Mouse (Mus musculus): ENCODE measurements at regions not wholly inside any gene's neighbourhood (a gene's known extent, or its start where the extent isn't known, plus 50 kb on each side); places are given as distances from the start of the nearest gene placed in this dataset.

GRCm38 (mm10) chr8:89565147-89565826 is 521.3 kb upstream of the Sall1 start:
- in situ Hi-C loops (cut with MboI; ENCODE audit: low pct_unique_long_range_greater_than_20kb), result loop anchor here (5.0 kb wide), 1 partner anchor 528 kb away; no protein-coding TSS in a partner anchor
- no peak for ATAC-seq
- ChIA-PET CTCF (interaction anchor here (2.5 kb wide), 1 partner anchor 13 kb away, joined by 7 read pairs; no protein-coding TSS in a partner anchor), POLR2A (no interaction called here)
- DNase-seq (ENCODE audit: low read depth, low spot score), result no peak
- H3K27me3 ChIP-seq, result peaks cover 66% of the 10 kb centered on the region
- no peak for TF ChIP-seq CTCF (IDR thresholded peaks at IDR 0.05)

- POLR2A ChIA-PET, result no interaction called here
- CTCF ChIA-PET, result interaction anchor here (1.8 kb wide), 1 partner anchor 9 kb away, joined by 4 read pairs; no protein-coding TSS in a partner anchor
- no peak for TF ChIP-seq CTCF (IDR thresholded peaks at IDR 0.05)
- ATAC-seq, result no peak
- DNase-seq (ENCODE audit: low read depth, low spot score), result no peak
- H3K27me3 ChIP-seq, result peaks cover 79% of the 10 kb centered on the region
- in situ Hi-C loops (cut with MboI; ENCODE audit: low pct_unique_long_range_greater_than_20kb), result no loop called here
Measured at GRCm38 (mm10) chr8:89563544-89563943, 519.6 kb upstream of the Sall1 start.

- CTCF ChIA-PET, result interaction anchor here (1.8 kb wide), 1 partner anchor 10 kb away, joined by 4 read pairs; no protein-coding TSS in a partner anchor
- no peak for ATAC-seq
- DNase-seq (ENCODE audit: low read depth, low spot score), result no peak
- TF ChIP-seq CTCF (IDR thresholded peaks at IDR 0.05), result no peak
- POLR2A ChIA-PET, result no interaction called here
- in situ Hi-C loops (cut with MboI; ENCODE audit: low pct_unique_long_range_greater_than_20kb), result no loop called here
- peaks cover 76% of the 10 kb centered on the region for H3K27me3 ChIP-seq
Measured at GRCm38 (mm10) chr8:89562597-89562996, 518.6 kb upstream of the Sall1 start.

GRCm38 (mm10) chr8:89541231-89541630 is 497.3 kb upstream of the Sall1 start:
- ChIA-PET CTCF (interaction anchor here (1.0 kb wide), 1 partner anchor 10 kb away, joined by 3 read pairs; no protein-coding TSS in a partner anchor), POLR2A (no interaction called here)
- no peak for ATAC-seq
- peaks cover 27% of the 10 kb centered on the region for H3K27me3 ChIP-seq
- no peak for DNase-seq (ENCODE audit: low read depth, low spot score)
- no peak for TF ChIP-seq CTCF (IDR thresholded peaks at IDR 0.05)
- in situ Hi-C loops (cut with MboI; ENCODE audit: low pct_unique_long_range_greater_than_20kb), result no loop called here

GRCm38 (mm10) chr8:89534605-89535004 is 490.6 kb upstream of the Sall1 start:
- in situ Hi-C loops (cut with MboI; ENCODE audit: low pct_unique_long_range_greater_than_20kb), result no loop called here
- H3K27me3 ChIP-seq, result peaks cover 22% of the 10 kb centered on the region
- CTCF ChIA-PET, result no interaction called here
- POLR2A ChIA-PET, result no interaction called here
- ATAC-seq (no peak), DNase-seq (ENCODE audit: low read depth, low spot score) (no peak)
- no peak for TF ChIP-seq CTCF (IDR thresholded peaks at IDR 0.05)

- ChIA-PET CTCF (no interaction called here), POLR2A (no interaction called here)
- no peak for ATAC-seq
Measured at GRCm38 (mm10) chr8:89525041-89525440, 481.1 kb upstream of the Sall1 start.

GRCm38 (mm10) chr8:89523336-89523735 is 479.4 kb upstream of the Sall1 start:
- in situ Hi-C loops (cut with MboI; ENCODE audit: low pct_unique_long_range_greater_than_20kb), result no loop called here
- ATAC-seq (no peak), DNase-seq (ENCODE audit: low read depth, low spot score) (no peak)
- POLR2A ChIA-PET, result no interaction called here
- H3K27me3 ChIP-seq, result peaks cover 24% of the 10 kb centered on the region
- TF ChIP-seq CTCF (IDR thresholded peaks at IDR 0.05), result no peak
- CTCF ChIA-PET, result interaction anchor here (1.2 kb wide), 1 partner anchor 14 kb away, joined by 3 read pairs; no protein-coding TSS in a partner anchor

More at GRCm38 (mm10) chr8:89525041-89525440, 481.1 kb upstream of the Sall1 start:
- peaks cover 20% of the 10 kb centered on the region for H3K27me3 ChIP-seq
- no peak for TF ChIP-seq CTCF (IDR thresholded peaks at IDR 0.05)
- in situ Hi-C loops (cut with MboI; ENCODE audit: low pct_unique_long_range_greater_than_20kb), result no loop called here
- DNase-seq (ENCODE audit: low read depth, low spot score), result no peak

GRCm38 (mm10) chr8:89516602-89517001 is 472.6 kb upstream of the Sall1 start:
- H3K27me3 ChIP-seq, result peaks cover 27% of the 10 kb centered on the region
- in situ Hi-C loops (cut with MboI; ENCODE audit: low pct_unique_long_range_greater_than_20kb), result no loop called here
- ATAC-seq (no peak), DNase-seq (ENCODE audit: low read depth, low spot score) (no peak)
- CTCF ChIA-PET, result no interaction called here
- TF ChIP-seq CTCF (IDR thresholded peaks at IDR 0.05), result no peak
- POLR2A ChIA-PET, result no interaction called here

GRCm38 (mm10) chr8:89514270-89514669 is 470.3 kb upstream of the Sall1 start:
- ATAC-seq, result no peak
- H3K27me3 ChIP-seq, result peaks cover 21% of the 10 kb centered on the region
- DNase-seq (ENCODE audit: low read depth, low spot score), result no peak
- TF ChIP-seq CTCF (IDR thresholded peaks at IDR 0.05), result no peak
- ChIA-PET POLR2A (interaction anchor here (0.6 kb wide), 1 partner anchor 268 kb away, joined by 3 read pairs; no protein-coding TSS in a partner anchor), CTCF (no interaction called here)
- in situ Hi-C loops (cut with MboI; ENCODE audit: low pct_unique_long_range_greater_than_20kb), result no loop called here

GRCm38 (mm10) chr8:89507639-89508038 is 463.7 kb upstream of the Sall1 start:
- no peak for TF ChIP-seq CTCF (IDR thresholded peaks at IDR 0.05)
- in situ Hi-C loops (cut with MboI; ENCODE audit: low pct_unique_long_range_greater_than_20kb), result no loop called here
- H3K27me3 ChIP-seq, result peaks cover 33% of the 10 kb centered on the region
- CTCF ChIA-PET, result no interaction called here
- ATAC-seq, result no peak
- POLR2A ChIA-PET, result no interaction called here
- no peak for DNase-seq (ENCODE audit: low read depth, low spot score)

- ATAC-seq (no peak), DNase-seq (ENCODE audit: low read depth, low spot score) (no peak)
- no peak for TF ChIP-seq CTCF (IDR thresholded peaks at IDR 0.05)
- in situ Hi-C loops (cut with MboI; ENCODE audit: low pct_unique_long_range_greater_than_20kb), result no loop called here
- POLR2A ChIA-PET, result no interaction called here
- CTCF ChIA-PET, result no interaction called here
- H3K27me3 ChIP-seq, result peaks cover 46% of the 10 kb centered on the region
Measured at GRCm38 (mm10) chr8:89503545-89504234, 459.7 kb upstream of the Sall1 start.

Data from Patski (cell line).